Mouse (Mus musculus) embryonic facial prominence, embryonic 14.5 days (tissue): ENCODE measurements around the gene Rere. TPM values are rescaled to one million over a fixed set of nuclear protein-coding genes. Genes with fewer than 3 reads are reported as not detected.
A peak's percentile ranks its signal among the peaks of the same experiment; 100 is the strongest.

Experiments used
- ATAC-seq: fragments of 200-750 bp; cut with Nextera tagmentation; 2 replicates; pipeline ENCODE4 v1.8.0; 2017; ENCODE audit warnings: low read depth, moderate number of reproducible peaks, moderate TSS enrichment
- DNase-seq: peaks from one replicate; pipeline ENCODE4 v3.0.0-alpha.2; 2015; ENCODE audit warnings: low spot score
- H3K27ac ChIP-seq: fragments of 300-500 bp; sonication (generic); replicated peaks from 2 replicates; pipeline ENCODE4 v1.5.1; 2014; ENCODE audit warnings: low read depth, mild to moderate bottlenecking, low read length, moderate library complexity
- H3K27me3 ChIP-seq: fragments of 300-500 bp; sonication (generic); replicated peaks from 2 replicates; pipeline ENCODE4 v1.6.1; 2014; ENCODE audit warnings: low read length; ENCODE audit not compliant: control insufficient read depth, insufficient read depth
- H3K36me3 ChIP-seq: fragments of 300-500 bp; sonication (generic); 2 replicates; pipeline ENCODE4 v1.6.1; 2014; ENCODE audit warnings: low read length, mixed read lengths; ENCODE audit not compliant: control insufficient read depth, insufficient read depth
- H3K4me1 ChIP-seq: fragments of 300-500 bp; sonication (generic); 2 replicates; pipeline ENCODE4 v1.6.1; 2014; ENCODE audit warnings: antibody characterized with exemption, low read length; ENCODE audit not compliant: control insufficient read depth, insufficient read depth
- H3K4me2 ChIP-seq: fragments of 300-500 bp; sonication (generic); 2 replicates; pipeline ENCODE4 v1.6.1; 2014; ENCODE audit warnings: low read depth, mild to moderate bottlenecking, low read length, moderate library complexity, mixed read lengths
- H3K4me3 ChIP-seq: fragments of 300-500 bp; sonication (generic); 2 replicates; pipeline ENCODE4 v1.5.1; 2014; ENCODE audit warnings: low read depth, mild to moderate bottlenecking, low read length
- H3K9ac ChIP-seq: fragments of 300-500 bp; sonication (generic); 2 replicates; pipeline ENCODE4 v1.6.1; 2014; ENCODE audit warnings: low read depth, mild to moderate bottlenecking, low read length, moderate library complexity, mixed read lengths
- H3K9me3 ChIP-seq: fragments of 300-500 bp; sonication (generic); 2 replicates; pipeline ENCODE4 v1.6.1; 2016; ENCODE audit warnings: low read length; ENCODE audit not compliant: control insufficient read depth
- WGBS: fragments of 180-500 bp; shearing (Covaris S2); extraction: QIAGEN DNeasy Blood & Tissue Kit; methylation state at CpG from one replicate; pipeline ENCODE4 v1.1.7; 2014; 5-methylcytosine and 5-hydroxymethylcytosine counted together
- polyA plus RNA-seq: library from polyadenylated mRNA; unstranded; fragments of >200 nt; fragmentation: Nextera tagmentation; extraction: Ambion mirVana; gene quantifications from 2 replicates; pipeline ENCODE4 v1.2.1, GENCODE M21; 2014

The Rere gene
- polyA plus RNA-seq, 1 experiment from 2014 or later, result 32.0 TPM

GRCm38 (mm10) chr4:150606449-150607161 lies 325.2 kb downstream of the Rere start:
- peak; percentile 20; the same call in 1 of the 2 replicates for ATAC-seq
- Histone ChIP-seq H3K4me2 (no peak overlapping the region), H3K27ac (no peak overlapping the region; the same call in 1 of the 2 replicates), H3K27me3 (no peaks in the 10 kb centered on the region), H3K9me3 (no peaks in the 10 kb centered on the region), H3K36me3 (peaks cover 11% of the 10 kb centered on the region), H3K4me3 (no peak overlapping the region), H3K9ac (no peak overlapping the region), H3K4me1 (no peaks in the 10 kb centered on the region)
- no peak for DNase-seq
- WGBS, result 54% methylated on average over 3 of the region's 3 CpGs

GRCm38 (mm10) chr4:150608670-150609069 lies 327.2 kb downstream of the Rere start:
- ATAC-seq (no peak), DNase-seq (no peak)
- Histone ChIP-seq H3K27me3 (no peaks in the 10 kb centered on the region), H3K9me3 (no peaks in the 10 kb centered on the region), H3K27ac (no peak overlapping the region), H3K4me2 (no peak overlapping the region), H3K36me3 (peaks cover 31% of the 10 kb centered on the region), H3K4me1 (no peaks in the 10 kb centered on the region), H3K4me3 (no peak overlapping the region), H3K9ac (no peak overlapping the region)
- WGBS, result 96% methylated on average over 3 of the region's 3 CpGs

- H3K27me3 ChIP-seq, result no peaks in the 10 kb centered on the region
- no peaks in the 10 kb centered on the region for H3K4me1 ChIP-seq
- H3K9ac ChIP-seq, result no peak overlapping the region
- no peak overlapping the region for H3K4me2 ChIP-seq
- DNase-seq, result no peak
- no peaks in the 10 kb centered on the region for H3K9me3 ChIP-seq
- 96% methylated on average over 7 of the region's 7 CpGs for WGBS
- H3K4me3 ChIP-seq, result no peak overlapping the region
- no peak for ATAC-seq
- peaks cover 82% of the 10 kb centered on the region for H3K36me3 ChIP-seq
- no peak overlapping the region for H3K27ac ChIP-seq
These were observed 332.3 kb downstream of the Rere start for GRCm38 (mm10) chr4:150613715-150614114.

DNA sequence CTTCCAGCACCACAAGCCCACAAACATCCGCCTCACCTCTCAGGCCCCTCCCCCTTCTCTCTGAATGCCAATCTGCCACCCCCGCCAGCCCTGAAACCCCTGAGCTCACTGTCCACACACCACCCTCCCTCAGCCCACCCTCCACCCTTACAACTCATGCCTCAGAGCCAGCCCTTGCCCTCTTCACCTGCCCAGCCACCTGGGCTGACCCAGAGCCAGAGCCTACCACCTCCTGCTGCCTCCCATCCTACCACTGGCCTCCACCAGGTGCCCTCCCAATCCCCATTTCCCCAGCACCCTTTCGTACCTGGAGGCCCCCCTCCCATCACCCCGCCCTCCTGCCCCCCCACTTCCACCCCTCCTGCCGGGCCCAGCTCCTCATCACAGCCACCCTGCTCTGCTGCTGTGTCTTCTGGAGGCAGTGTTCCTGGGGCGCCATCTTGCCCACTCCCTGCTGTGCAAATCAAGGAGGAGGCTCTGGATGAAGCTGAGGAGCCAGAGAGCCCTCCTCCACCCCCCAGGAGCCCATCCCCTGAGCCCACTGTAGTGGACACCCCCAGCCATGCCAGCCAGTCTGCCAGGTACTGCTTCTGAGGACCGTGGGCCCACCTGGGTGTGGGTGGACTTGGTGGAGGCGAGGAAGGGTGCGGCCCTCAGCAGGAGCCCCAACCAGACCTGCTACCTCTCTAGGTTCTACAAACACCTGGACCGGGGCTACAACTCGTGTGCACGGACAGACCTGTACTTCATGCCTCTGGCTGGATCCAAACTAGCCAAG lies 334.0 kb downstream of the Rere start:
- ATAC-seq (no peak), DNase-seq (no peak)
- Histone ChIP-seq H3K27me3 (no peaks in the 10 kb centered on the region), H3K4me1 (no peaks in the 10 kb centered on the region), H3K27ac (no peak overlapping the region), H3K4me2 (no peak overlapping the region), H3K9ac (no peak overlapping the region), H3K4me3 (no peak overlapping the region), H3K36me3 (peaks cover 94% of the 10 kb centered on the region), H3K9me3 (no peaks in the 10 kb centered on the region)
- WGBS, result 93% methylated on average over 12 of the region's 12 CpGs

DNA sequence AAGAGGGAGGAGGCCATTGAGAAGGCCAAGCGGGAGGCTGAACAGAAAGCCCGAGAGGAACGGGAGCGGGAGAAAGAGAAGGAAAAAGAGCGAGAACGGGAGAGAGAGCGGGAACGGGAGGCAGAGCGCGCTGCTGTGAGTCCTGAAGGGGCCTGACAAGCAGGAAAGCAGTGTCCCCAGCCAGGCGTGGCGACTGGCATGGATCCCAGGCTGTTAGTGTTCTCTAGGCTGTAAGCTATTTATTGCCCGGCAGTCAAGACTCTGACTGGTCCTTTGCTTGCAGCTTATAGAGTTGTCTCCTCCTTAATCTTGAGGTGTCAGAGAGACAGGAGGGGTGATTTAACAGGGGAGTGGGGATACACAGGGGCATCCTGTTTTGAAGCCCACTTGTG lies 334.6 kb downstream of the Rere start:
- no peak for DNase-seq
- H3K36me3 ChIP-seq, result peaks cover 91% of the 10 kb centered on the region
- no peak overlapping the region for H3K4me2 ChIP-seq
- no peak overlapping the region for H3K4me3 ChIP-seq
- no peaks in the 10 kb centered on the region for H3K9me3 ChIP-seq
- H3K27me3 ChIP-seq, result no peaks in the 10 kb centered on the region
- no peaks in the 10 kb centered on the region for H3K4me1 ChIP-seq
- no peak overlapping the region for H3K9ac ChIP-seq
- H3K27ac ChIP-seq, result no peak overlapping the region
- ATAC-seq, result no peak
- 98% methylated on average over 13 of the region's 13 CpGs for WGBS

- H3K27ac ChIP-seq, result no peak overlapping the region
These were observed 335.4 kb downstream of the Rere start for GRCm38 (mm10) chr4:150616841-150617240.

DNA sequence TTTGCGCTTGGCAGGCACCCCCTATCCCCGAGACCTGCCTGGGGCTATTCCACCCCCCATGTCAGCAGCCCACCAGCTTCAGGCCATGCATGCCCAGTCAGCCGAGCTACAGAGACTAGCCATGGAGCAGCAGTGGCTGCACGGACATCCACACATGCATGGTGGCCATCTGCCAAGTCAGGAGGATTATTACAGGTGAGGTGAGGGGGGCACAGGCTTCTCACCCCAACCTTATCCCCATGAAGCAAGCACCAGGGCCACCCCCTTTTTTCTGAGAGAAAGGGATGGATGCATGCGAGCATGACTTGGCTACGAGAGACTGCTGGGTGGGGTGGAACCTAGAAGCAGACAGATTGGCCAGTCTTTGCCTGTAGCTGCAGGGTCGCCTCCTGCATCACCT lies 337.6 kb downstream of the Rere start:
- Histone ChIP-seq H3K36me3 (peaks cover 76% of the 10 kb centered on the region), H3K9ac (no peak overlapping the region), H3K27ac (no peak overlapping the region), H3K9me3 (no peaks in the 10 kb centered on the region), H3K4me2 (no peak overlapping the region), H3K27me3 (no peaks in the 10 kb centered on the region), H3K4me1 (no peaks in the 10 kb centered on the region), H3K4me3 (no peak overlapping the region)
- DNase-seq (no peak), ATAC-seq (no peak)
- 83% methylated on average over 7 of the region's 7 CpGs for WGBS

More at GRCm38 (mm10) chr4:150616841-150617240, 335.4 kb downstream of the Rere start:
- Histone ChIP-seq H3K27me3 (no peaks in the 10 kb centered on the region), H3K4me2 (no peak overlapping the region), H3K4me3 (no peak overlapping the region), H3K9ac (no peak overlapping the region), H3K36me3 (peaks cover 86% of the 10 kb centered on the region), H3K4me1 (no peaks in the 10 kb centered on the region), H3K9me3 (no peaks in the 10 kb centered on the region)
- ATAC-seq (no peak), DNase-seq (no peak)
- WGBS, result 91% methylated on average over 9 of the region's 20 CpGs

DNA sequence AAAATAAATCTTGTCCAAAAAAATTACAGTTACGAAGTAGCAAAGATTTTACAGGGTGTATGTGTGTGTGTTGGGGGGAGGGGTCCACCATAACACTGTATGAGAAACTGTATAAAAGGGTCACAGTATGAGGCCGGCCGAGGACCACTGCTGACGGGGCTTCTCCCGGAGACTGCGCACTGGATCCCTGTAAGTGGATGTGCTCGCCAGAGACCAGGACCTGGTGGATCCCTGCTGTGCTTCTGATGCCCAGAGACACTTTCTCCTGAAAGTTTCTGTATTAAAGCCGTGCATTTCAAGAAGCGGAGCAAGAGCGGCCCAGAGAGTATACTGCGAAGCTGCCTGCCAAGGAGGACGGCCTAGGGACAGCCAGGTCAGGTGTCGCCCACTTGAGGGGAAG lies 341.2 kb downstream of the Rere start:
- no peak overlapping the region for H3K27ac ChIP-seq
- H3K9ac ChIP-seq, result no peak overlapping the region
- H3K4me1 ChIP-seq, result no peaks in the 10 kb centered on the region
- ATAC-seq, result no peak
- WGBS, result 91% methylated on average over 13 of the region's 13 CpGs
- DNase-seq, result no peak
- no peaks in the 10 kb centered on the region for H3K9me3 ChIP-seq
- peaks cover 40% of the 10 kb centered on the region for H3K36me3 ChIP-seq
- no peak overlapping the region for H3K4me3 ChIP-seq
- H3K4me2 ChIP-seq, result no peak overlapping the region
- H3K27me3 ChIP-seq, result no peaks in the 10 kb centered on the region
